Mouse (Mus musculus) T-helper 1 cell (primary cell): Measurements from ENCODE around the gene Sri.

ENCODE experiments used
- in situ Hi-C: fragments of 300-600 bp; cut with MboI, MseI; formaldehyde crosslinking; loops from one replicate; pipeline ENCODE4 v1.15.1; 2025; ENCODE audit warnings: high pct_unique_total_duplicates

Gene Sri

GRCm38 (mm10) chr5:8111691-8112090, 65.8 kb downstream of the Sri start:
- in situ Hi-C loops, result loop anchor here (5.0 kb wide), 1 partner anchor 91 kb away; no protein-coding TSS in a partner anchor

GRCm38 (mm10) chr5:8112246-8112645, 66.4 kb downstream of the Sri start:
- in situ Hi-C loops, result loop anchor here (5.0 kb wide), 1 partner anchor 90 kb away; no protein-coding TSS in a partner anchor

- in situ Hi-C loops, result no loop called here
Measured at GRCm38 (mm10) chr5:8116561-8117168, 70.8 kb downstream of the Sri start.
